Mouse (Mus musculus): ENCODE measurements at regions not wholly inside any gene's neighbourhood (a gene's known extent, or its start where the extent isn't known, plus 50 kb on each side); places are given as distances from the start of the nearest gene placed in this dataset.

- in situ Hi-C loops (cut with MboI; ENCODE audit: low pct_unique_long_range_greater_than_20kb in 1 of 2, low sequenced_read_pairs in 2 of 2, unreplicated experiment in 1 of 2), result no loop called here
Measured at GRCm38 (mm10) chr4:33737859-33738417, 186.5 kb upstream of the Cnr1 start.

DNA sequence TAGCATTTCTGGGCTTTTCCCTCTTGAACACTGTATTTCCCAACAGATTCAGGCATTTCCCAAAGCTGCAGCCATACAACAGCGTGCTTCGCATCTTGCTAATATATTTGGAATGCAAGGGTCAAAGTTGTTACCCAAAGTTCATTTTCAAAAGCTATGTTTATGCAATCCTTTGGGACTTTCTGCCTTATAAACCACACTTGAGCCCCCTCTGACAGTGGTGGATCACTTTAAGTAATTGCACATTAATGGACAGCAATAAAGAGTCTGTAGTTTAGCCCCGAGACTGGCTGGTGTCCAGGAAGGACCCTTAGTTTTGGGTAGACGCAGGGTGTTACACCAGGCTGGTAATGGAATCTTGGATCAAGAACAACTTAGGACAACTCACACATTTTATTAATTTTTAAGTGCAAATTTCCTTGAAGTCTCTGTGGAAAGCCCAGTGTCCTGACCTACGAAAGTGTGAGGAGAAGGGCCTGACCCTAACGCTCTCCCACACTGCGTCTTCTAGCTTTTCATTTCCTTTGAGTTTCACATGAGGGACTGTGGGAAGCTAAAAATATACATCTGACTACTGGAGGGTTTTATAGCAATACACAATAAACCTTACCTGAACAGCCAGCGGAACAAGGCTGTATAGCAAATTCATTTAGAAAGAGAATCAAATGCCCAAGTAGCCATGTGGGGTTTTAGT, 185.0 kb upstream of the Cnr1 start:
- in situ Hi-C loops (cut with MboI; ENCODE audit: low pct_unique_long_range_greater_than_20kb in 1 of 2, low sequenced_read_pairs in 2 of 2, unreplicated experiment in 1 of 2), result no loop called here

- in situ Hi-C loops (cut with MboI; ENCODE audit: low pct_unique_long_range_greater_than_20kb in 1 of 2, low sequenced_read_pairs in 2 of 2, unreplicated experiment in 1 of 2), result no loop called here
Measured at GRCm38 (mm10) chr4:33740982-33741381, 183.4 kb upstream of the Cnr1 start.

- in situ Hi-C loops (cut with MboI; ENCODE audit: low pct_unique_long_range_greater_than_20kb in 1 of 2, low sequenced_read_pairs in 2 of 2, unreplicated experiment in 1 of 2), result no loop called here
Measured at GRCm38 (mm10) chr4:33745180-33745579, 179.2 kb upstream of the Cnr1 start.

DNA sequence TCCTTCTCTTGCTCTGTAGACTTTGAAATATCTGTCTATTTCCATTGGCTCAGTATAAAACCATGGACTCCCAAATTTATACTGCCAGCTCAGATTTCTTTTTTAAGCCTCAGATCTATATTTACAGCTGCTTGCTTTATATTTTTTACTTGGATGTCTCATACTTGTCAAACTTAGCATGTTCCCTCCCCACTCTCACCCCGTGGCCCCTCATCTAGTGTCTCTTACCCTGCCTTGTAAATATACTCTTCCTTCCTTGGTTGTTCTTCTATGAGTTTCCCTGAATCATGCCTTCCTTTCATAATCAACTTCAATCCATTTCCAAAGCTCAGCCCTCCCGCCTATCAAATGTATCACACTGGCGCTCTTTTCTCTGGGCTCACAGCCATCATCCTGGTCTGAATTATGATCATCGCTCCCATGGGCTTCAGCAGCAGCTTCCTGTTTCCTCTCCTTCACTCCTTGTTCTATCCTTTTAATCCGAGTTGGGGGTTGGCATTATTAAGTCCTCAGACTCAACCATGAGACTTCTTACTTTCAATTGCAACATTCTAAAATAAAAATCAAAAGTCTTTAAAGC, 177.0 kb upstream of the Cnr1 start:
- in situ Hi-C loops (cut with MboI; ENCODE audit: low pct_unique_long_range_greater_than_20kb in 1 of 2, low sequenced_read_pairs in 2 of 2, unreplicated experiment in 1 of 2), result no loop called here

GRCm38 (mm10) chr4:33767721-33768120, 156.7 kb upstream of the Cnr1 start:
- in situ Hi-C loops (cut with MboI; ENCODE audit: low pct_unique_long_range_greater_than_20kb in 1 of 2, low sequenced_read_pairs in 2 of 2, unreplicated experiment in 1 of 2), result no loop called here

DNA sequence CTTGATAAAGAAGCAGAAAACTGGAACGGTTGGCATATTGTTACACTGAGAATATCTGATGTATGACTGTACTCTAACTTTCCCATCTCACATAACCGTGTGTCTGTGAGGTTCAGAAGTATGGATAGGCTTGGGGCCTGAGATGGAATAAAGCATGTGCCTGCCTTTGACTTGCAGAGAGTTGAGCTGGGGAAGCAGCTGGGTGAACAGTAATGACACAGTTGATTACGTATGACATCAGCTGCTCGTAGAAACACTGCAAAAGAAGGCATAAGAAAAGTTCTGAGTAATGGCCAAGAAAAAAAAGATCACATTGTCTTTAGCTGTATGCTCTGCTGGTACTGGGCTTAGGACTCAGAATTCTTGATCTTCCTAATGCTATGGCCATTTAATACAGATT, 138.4 kb upstream of the Cnr1 start:
- in situ Hi-C loops (cut with MboI; ENCODE audit: low pct_unique_long_range_greater_than_20kb in 1 of 2, low sequenced_read_pairs in 2 of 2, unreplicated experiment in 1 of 2), result no loop called here

GRCm38 (mm10) chr4:33786958-33787357, 137.4 kb upstream of the Cnr1 start:
- in situ Hi-C loops (cut with MboI; ENCODE audit: low pct_unique_long_range_greater_than_20kb in 1 of 2, low sequenced_read_pairs in 2 of 2, unreplicated experiment in 1 of 2), result no loop called here

DNA sequence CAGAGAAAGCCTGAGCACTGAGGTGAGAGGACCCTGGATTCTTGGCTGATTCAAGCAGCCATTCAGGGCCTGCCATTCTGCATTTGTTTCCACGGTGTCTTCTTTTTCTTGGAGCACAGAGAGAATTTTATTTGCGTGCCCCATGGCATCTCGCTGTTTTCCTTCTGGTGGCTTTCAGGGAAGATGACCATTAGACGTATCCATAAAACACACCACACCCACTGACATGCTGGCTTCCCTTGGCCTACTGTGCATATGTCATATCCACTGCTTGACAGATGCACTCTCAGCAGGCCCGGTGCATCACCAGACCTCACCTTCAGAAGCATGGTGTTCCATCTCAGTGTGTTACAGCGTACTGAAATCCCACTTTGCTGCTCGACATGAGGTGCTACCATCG, 131.0 kb upstream of the Cnr1 start:
- in situ Hi-C loops (cut with MboI; ENCODE audit: low pct_unique_long_range_greater_than_20kb in 1 of 2, low sequenced_read_pairs in 2 of 2, unreplicated experiment in 1 of 2), result no loop called here

- in situ Hi-C loops (cut with MboI; ENCODE audit: low pct_unique_long_range_greater_than_20kb in 1 of 2, low sequenced_read_pairs in 2 of 2, unreplicated experiment in 1 of 2), result no loop called here
Measured at GRCm38 (mm10) chr4:33795461-33795860, 128.9 kb upstream of the Cnr1 start.

GRCm38 (mm10) chr4:33797964-33798363, 126.4 kb upstream of the Cnr1 start:
- in situ Hi-C loops (cut with MboI; ENCODE audit: low pct_unique_long_range_greater_than_20kb in 1 of 2, low sequenced_read_pairs in 2 of 2, unreplicated experiment in 1 of 2), result no loop called here

DNA sequence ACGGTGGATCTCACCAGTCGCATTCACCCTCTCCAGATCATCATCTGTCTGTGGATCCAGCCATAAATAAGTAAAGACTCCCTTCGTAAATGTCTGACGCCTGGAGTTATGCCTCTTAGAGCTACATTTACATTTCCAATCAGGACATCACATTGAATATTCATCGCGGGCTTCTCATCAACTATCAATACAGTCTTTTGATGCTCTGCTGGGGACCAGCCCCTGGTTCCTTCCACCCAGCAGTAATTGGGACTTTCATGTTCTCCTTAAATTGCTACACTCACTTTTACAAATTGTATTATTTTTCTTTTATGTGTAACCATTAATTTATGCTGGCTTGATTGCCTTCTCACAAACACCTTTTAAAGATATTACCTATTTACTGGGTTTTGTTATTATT, 125.7 kb upstream of the Cnr1 start:
- in situ Hi-C loops (cut with MboI; ENCODE audit: low pct_unique_long_range_greater_than_20kb in 1 of 2, low sequenced_read_pairs in 2 of 2, unreplicated experiment in 1 of 2), result no loop called here

DNA sequence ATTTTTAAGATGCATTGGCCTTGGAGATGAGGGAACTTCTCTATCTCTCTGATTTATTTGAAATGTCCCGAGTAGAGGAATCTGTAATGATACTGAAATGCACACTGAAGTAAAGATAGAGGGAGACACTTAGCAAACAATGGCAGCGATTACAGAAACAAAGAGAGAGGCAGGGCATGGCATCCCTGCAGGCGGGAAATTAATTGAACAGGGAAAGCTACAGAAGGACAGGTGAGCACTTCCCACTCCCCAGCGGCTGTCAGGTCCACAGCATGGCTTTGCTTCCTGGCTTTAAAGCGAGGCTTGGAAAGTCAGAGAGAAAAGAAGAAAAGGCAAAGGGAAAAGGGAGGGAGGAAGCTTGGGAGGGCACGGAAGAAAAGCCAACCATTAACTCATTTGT, 125.3 kb upstream of the Cnr1 start:
- in situ Hi-C loops (cut with MboI; ENCODE audit: low pct_unique_long_range_greater_than_20kb in 1 of 2, low sequenced_read_pairs in 2 of 2, unreplicated experiment in 1 of 2), result no loop called here

DNA sequence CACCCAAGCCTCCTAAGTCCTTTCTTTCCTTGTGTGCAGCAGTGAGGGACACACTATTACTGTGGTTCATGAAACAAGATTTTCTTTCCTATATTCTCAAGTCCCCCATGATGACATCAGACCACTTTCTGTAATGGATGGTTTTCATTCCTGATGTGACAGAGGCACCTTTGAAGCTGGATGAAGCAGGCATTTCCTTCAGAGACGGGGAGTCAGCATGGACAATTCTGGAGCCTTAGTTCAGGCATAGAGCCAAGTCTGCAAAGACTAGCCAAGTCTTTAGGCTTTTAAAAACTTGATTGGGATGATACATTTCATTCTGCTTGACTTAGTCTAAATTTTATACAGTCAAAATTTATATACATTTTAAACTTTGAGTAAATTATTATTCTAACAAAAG, 124.6 kb upstream of the Cnr1 start:
- in situ Hi-C loops (cut with MboI; ENCODE audit: low pct_unique_long_range_greater_than_20kb in 1 of 2, low sequenced_read_pairs in 2 of 2, unreplicated experiment in 1 of 2), result no loop called here

DNA sequence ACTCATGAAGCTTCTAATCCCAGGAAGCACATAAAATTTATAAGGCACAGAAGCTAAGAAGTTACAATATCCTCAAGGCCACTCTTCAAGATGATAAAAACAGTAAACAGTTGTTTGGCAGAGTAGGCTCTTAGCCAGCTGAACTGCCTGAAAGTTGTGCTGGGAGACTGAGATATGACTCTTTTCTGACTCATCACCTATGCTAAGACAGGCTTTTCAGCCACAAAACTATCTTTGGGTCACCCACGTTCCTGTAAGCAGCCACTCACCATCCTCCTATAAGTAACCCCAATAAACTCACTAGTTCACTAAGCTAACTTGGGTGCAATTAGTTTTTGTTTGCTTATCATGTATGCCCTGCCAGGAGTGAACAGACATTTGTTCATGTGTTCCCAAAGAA, 112.1 kb upstream of the Cnr1 start:
- in situ Hi-C loops (cut with MboI; ENCODE audit: low pct_unique_long_range_greater_than_20kb in 1 of 2, low sequenced_read_pairs in 2 of 2, unreplicated experiment in 1 of 2), result no loop called here

DNA sequence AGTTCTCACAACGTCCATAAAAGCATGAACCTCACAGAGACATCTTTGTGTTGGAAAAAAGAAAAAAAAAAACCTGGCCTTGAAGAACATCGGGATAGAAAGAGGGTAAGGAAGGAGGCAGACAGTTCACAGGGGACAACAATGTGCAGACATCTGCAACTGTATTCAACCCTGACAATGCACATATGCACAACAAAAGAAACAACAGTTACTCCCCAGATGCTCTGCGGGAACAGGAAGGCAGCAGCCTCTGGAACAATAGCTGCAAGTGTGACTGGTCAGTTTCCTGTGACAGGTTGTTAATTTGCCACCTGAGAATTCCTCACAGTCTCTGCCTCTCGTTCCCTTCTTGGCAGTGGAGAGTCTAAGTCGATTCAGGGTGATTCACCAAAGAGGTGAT, 100.5 kb upstream of the Cnr1 start:
- in situ Hi-C loops (cut with MboI; ENCODE audit: low pct_unique_long_range_greater_than_20kb in 1 of 2, low sequenced_read_pairs in 2 of 2, unreplicated experiment in 1 of 2), result no loop called here

- in situ Hi-C loops (cut with MboI; ENCODE audit: low pct_unique_long_range_greater_than_20kb in 1 of 2, low sequenced_read_pairs in 2 of 2, unreplicated experiment in 1 of 2), result no loop called here
Measured at GRCm38 (mm10) chr4:33833134-33833533, 91.3 kb upstream of the Cnr1 start.

DNA sequence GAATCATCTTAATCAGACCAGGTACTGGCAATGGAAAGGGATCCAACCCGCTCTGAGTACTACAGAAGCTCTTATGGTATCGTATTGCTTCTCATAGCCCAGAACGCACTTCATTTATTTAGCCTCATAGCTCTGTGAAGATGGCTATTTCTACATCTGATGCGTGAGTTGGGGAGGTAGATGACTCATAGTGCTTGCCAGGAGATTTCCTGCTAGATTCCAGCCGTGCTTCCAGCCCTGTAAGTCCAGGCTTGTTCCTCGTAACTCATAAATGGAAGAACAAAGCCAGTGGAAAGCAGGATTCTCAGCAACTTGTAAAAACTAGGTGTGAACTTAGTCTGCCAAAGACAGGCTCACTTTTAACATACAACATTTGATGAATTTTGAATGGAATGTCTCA, 86.0 kb upstream of the Cnr1 start:
- in situ Hi-C loops (cut with MboI; ENCODE audit: low pct_unique_long_range_greater_than_20kb in 1 of 2, low sequenced_read_pairs in 2 of 2, unreplicated experiment in 1 of 2), result no loop called here

GRCm38 (mm10) chr4:33840119-33840518, 84.3 kb upstream of the Cnr1 start:
- in situ Hi-C loops (cut with MboI; ENCODE audit: low pct_unique_long_range_greater_than_20kb in 1 of 2, low sequenced_read_pairs in 2 of 2, unreplicated experiment in 1 of 2), result no loop called here

All from mouse embryonic stem cell (cell line).